Mouse (Mus musculus) brown adipose tissue, adult 24 weeks (tissue): Measurements from ENCODE around the gene 2310034G01Rik. TPM values are rescaled to one million over a fixed set of nuclear protein-coding genes. Genes with fewer than 3 reads are reported as not detected.

ENCODE experiments used
- H3K27ac ChIP-seq: fragments of 200-500 bp; replicated peaks from 2 replicates; pipeline ENCODE4 v1.5.1; 2012; ENCODE audit warnings: low read depth, mild to moderate bottlenecking, low read length
- H3K4me1 ChIP-seq: fragments of 200-500 bp; 2 replicates; pipeline ENCODE4 v1.6.1; 2012; ENCODE audit warnings: low read length, mixed read lengths; ENCODE audit not compliant: control insufficient read depth, insufficient read depth, insufficient read length
- H3K4me3 ChIP-seq: fragments of 200-500 bp; 2 replicates; pipeline ENCODE4 v1.5.1; 2012; ENCODE audit warnings: low read depth, mild to moderate bottlenecking, low read length, moderate library complexity; ENCODE audit not compliant: insufficient read depth
- polyA plus RNA-seq: library from polyadenylated mRNA; stranded (reverse); fragments of >200 nt; gene quantifications from 2 replicates; pipeline ENCODE4 v1.2.4, GENCODE M21; 2012; ENCODE audit not compliant: missing spikeins, insufficient read depth, insufficient read length

Gene 2310034G01Rik
- polyA plus RNA-seq = not detected in 2 replicates

DNA sequence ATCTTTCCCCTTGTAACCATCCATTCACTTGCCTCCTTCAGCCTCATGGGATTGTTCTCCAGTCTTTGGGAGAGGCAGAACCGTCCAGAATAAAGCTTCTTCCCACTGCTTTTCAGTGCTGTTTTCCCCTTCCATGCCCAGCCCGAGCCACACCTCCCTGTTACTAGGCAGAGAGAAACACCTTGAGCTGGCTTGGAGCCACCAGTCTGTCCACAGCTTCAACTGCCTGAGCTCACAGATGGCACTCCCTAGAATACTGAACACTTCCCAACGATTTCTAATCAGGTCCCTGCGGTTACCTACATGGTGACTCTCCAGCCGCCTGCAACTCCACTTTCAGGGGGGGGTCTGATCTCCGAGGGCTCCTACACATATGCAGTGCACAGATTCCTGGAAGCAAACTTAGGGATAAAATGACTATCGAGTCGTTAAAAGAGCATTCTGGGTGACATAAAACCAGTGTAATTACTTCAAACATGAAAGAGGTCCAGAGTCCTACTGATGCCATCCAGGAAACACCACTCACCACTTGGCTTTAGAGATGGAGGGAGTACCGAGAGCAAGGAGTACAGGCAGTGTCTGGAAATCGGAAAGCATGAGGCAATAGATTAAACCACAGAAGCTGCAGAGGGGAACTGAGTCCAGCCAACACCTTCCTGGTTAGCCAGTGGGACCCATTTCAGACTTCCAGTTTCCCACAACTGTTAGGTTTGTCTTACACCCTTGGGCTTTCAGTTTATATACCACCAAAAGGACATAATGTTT lies at the start of gene 2310034G01Rik:
2310034G01Rik (minus strand) TSS at position 135 of the 765 bp plus-strand sequence.
- Histone ChIP-seq H3K27ac (no peak within 1 kb of the TSS), H3K4me1 (no peaks in the 10 kb centered on the region), H3K4me3 (peak within 1 kb of the TSS; percentile 78)

GRCm38 (mm10) chr19:46399886-46400285 lies 49.8 kb upstream of the 2310034G01Rik start:
- H3K4me3 ChIP-seq = no peak overlapping the region
- H3K4me1 ChIP-seq = peaks cover 7% of the 10 kb centered on the region; the same call in 1 of the 2 replicates
- no peak overlapping the region for H3K27ac ChIP-seq

DNA sequence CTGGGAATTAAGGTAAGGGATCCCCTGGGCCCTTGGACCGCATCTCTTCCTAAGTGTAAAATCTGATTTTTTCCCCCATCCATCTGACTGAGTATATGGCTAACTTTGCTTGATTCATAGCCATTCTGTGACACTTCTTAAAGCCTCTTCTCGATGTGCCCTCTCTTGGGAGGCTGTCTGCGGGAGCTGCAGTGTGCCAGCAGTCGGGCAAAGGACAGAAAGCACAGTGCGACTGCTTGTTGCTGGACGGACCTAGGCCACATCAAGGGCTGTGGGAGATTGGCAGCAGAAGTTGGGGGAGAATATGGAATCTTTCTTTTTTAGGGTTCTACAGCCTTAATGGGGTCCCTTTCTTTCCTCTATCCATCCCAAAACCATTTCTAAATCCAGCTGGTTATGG lies 49.3 kb upstream of the 2310034G01Rik start:
- Histone ChIP-seq H3K4me1 (peaks cover 7% of the 10 kb centered on the region; the same call in 1 of the 2 replicates), H3K27ac (no peak overlapping the region), H3K4me3 (no peak overlapping the region)

GRCm38 (mm10) chr19:46398401-46398800 lies 48.3 kb upstream of the 2310034G01Rik start:
- Histone ChIP-seq H3K4me3 (peak overlapping the region; percentile 89; the same call in 1 of the 2 replicates), H3K4me1 (peaks cover 10% of the 10 kb centered on the region; the same call in 1 of the 2 replicates), H3K27ac (no peak overlapping the region)

DNA sequence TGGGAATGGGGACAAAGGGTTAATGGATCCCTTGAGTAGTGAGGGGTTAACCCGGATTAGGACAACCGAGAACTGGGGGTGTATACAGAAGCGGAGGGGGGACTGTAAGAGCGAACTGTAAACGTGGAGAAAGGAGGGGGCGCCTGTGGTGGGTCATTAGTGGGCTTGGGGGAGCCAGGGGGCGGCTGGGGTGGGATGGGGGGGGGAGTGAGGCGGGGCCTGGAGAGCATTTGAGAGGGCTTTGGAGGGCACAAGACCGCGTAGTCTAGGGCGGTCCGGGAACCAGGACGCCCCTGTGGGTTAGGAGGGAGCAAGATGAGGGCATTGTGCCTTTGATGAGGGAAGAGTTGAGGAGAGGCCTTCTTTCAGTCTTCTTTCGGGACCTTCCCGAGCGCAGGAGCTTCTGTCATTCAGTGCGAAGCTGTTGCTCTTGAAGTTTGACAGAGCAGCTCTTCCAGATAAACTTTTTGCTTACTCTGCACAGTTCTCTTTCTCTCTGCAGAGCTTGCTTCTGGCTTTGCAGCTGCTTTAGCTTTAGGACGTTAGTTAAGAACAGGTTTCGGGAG lies 47.4 kb upstream of the 2310034G01Rik start:
- Histone ChIP-seq H3K27ac (no peak overlapping the region), H3K4me3 (peak overlapping the region; percentile 89), H3K4me1 (peaks cover 10% of the 10 kb centered on the region; the same call in 1 of the 2 replicates)

DNA sequence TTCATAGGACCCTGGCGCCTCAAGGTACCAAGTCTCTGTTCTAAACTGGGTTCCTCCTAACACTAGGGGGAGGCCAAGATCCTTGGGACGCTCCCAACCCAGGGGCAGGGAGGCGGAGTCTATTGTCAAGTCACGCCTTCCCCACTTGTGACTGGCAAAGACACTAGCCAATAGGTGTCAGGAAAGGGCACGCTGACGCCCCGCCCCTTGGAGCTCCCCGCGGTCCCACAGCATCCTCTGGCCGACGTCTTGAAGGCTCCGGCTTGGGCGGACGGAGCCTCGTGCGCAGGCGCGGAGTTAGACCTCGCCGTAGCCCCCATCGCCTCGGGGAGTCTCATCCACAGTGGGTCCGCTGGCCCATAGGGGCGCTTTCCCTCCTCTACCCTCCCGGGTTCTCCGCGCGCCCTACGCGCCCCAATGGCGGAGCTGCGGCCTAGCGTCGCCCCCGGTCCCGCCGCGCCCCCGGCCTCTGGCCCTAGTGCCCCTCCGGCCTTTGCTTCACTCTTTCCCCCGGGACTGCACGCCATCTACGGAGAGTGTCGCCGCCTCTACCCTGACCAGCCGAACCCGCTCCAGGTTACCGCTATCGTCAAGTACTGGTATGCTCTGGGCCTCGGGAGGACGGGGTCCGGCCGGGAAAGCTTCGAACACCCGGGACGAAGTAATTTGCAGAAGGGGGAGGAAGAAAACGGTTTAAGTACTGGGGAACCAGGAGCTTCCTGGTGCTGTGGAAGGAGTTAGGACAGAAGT lies 46.8 kb upstream of the 2310034G01Rik start, which contains the start of gene Sufu:
Sufu (plus strand) TSS at position 211 of the 750 bp plus-strand sequence.
- peak within 1 kb of the TSS; percentile 89 for H3K4me3 ChIP-seq
- H3K4me1 ChIP-seq = peaks cover 10% of the 10 kb centered on the region; the same call in 1 of the 2 replicates
- H3K27ac ChIP-seq = 0 out of 2 replicates have a peak within 1 kb of the TSS, but pooled peaks have one; percentile 57

GRCm38 (mm10) chr19:46396109-46396508 lies 46.0 kb upstream of the 2310034G01Rik start:
- Histone ChIP-seq H3K4me3 (peak overlapping the region; percentile 43), H3K27ac (no peak overlapping the region), H3K4me1 (peaks cover 10% of the 10 kb centered on the region; the same call in 1 of the 2 replicates)

GRCm38 (mm10) chr19:46395109-46396009 lies 45.3 kb upstream of the 2310034G01Rik start, which contains the start of gene Actr1a:
Gene Actr1a (minus strand): TSS chr19:46395748.
- Histone ChIP-seq H3K27ac (peak within 1 kb of the TSS; percentile 76), H3K4me1 (peaks cover 10% of the 10 kb centered on the region; the same call in 1 of the 2 replicates), H3K4me3 (peak within 1 kb of the TSS; percentile 83)

- H3K4me1 ChIP-seq = peaks cover 10% of the 10 kb centered on the region; the same call in 1 of the 2 replicates
- H3K4me3 ChIP-seq = peak overlapping the region; percentile 66
- H3K27ac ChIP-seq = peak overlapping the region; percentile 4; the same call in 1 of the 2 replicates
These were observed 44.6 kb upstream of the 2310034G01Rik start for GRCm38 (mm10) chr19:46394712-46395108.

- Histone ChIP-seq H3K4me1 (peaks cover 3% of the 10 kb centered on the region; the same call in 1 of the 2 replicates), H3K4me3 (no peak overlapping the region)
These were observed 41.9 kb upstream of the 2310034G01Rik start for GRCm38 (mm10) chr19:46392018-46392417.

GRCm38 (mm10) chr19:46389872-46390271 lies 39.8 kb upstream of the 2310034G01Rik start:
- Histone ChIP-seq H3K27ac (no peak overlapping the region), H3K4me1 (peaks cover 3% of the 10 kb centered on the region; the same call in 1 of the 2 replicates), H3K4me3 (no peak overlapping the region)

More at GRCm38 (mm10) chr19:46392018-46392417, 41.9 kb upstream of the 2310034G01Rik start:
- H3K27ac ChIP-seq = no peak overlapping the region

- H3K27ac ChIP-seq = no peak overlapping the region
- H3K4me1 ChIP-seq = no peaks in the 10 kb centered on the region
These were observed 32.2 kb upstream of the 2310034G01Rik start for GRCm38 (mm10) chr19:46382275-46382674.

GRCm38 (mm10) chr19:46375891-46376290 lies 25.8 kb upstream of the 2310034G01Rik start:
- Histone ChIP-seq H3K27ac (no peak overlapping the region), H3K4me3 (no peak overlapping the region), H3K4me1 (no peaks in the 10 kb centered on the region)

More at GRCm38 (mm10) chr19:46382275-46382674, 32.2 kb upstream of the 2310034G01Rik start:
- no peak overlapping the region for H3K4me3 ChIP-seq

DNA sequence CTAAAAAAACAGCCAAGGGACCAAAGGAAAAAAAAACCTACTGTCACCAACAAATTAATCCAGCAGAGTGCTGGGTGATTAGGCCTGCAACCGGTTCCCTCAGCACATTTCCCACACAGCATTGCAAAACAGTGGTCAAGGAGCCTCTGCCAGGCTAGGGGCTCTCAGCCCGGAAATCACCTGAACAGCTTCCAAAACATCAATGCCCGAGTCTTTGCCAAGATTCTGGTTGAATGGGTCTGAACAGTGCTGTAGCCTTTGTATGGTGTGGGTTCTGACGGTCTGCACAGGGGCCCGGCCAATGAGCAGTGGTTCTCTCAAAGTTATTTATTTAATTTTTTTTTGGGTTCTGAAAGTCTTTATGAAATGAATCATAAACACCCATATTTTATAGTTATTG lies 25.4 kb upstream of the 2310034G01Rik start:
- Histone ChIP-seq H3K4me3 (no peak overlapping the region), H3K27ac (no peak overlapping the region), H3K4me1 (no peaks in the 10 kb centered on the region)
